Mouse (Mus musculus): ENCODE data around the gene Abhd2.
"Not testable (repeated sequence)": the region's sequence is repeated elsewhere in the genome, so short reads cannot be mapped to it uniquely, and the experiment has no call there.

The Abhd2 gene

GRCm38 (mm10) chr7:79266228-79266627, 6.8 kb upstream of the Abhd2 start:
- no peak for DNase-seq (ENCODE audit: low spot score)

GRCm38 (mm10) chr7:79267690-79268388, 5.2 kb upstream of the Abhd2 start:
- DNase-seq (ENCODE audit: low spot score) = no peak

- no peak for DNase-seq (ENCODE audit: low spot score)
These were observed 4.1 kb upstream of the Abhd2 start for GRCm38 (mm10) chr7:79268897-79269296.

GRCm38 (mm10) chr7:79269411-79269810, 3.6 kb upstream of the Abhd2 start:
- no peak for DNase-seq (ENCODE audit: low spot score)

GRCm38 (mm10) chr7:79269866-79270265, 3.1 kb upstream of the Abhd2 start:
- DNase-seq (ENCODE audit: low spot score) = no peak

GRCm38 (mm10) chr7:79270961-79271387, 2.0 kb upstream of the Abhd2 start:
- no peak for DNase-seq (ENCODE audit: low spot score)

- no peak for DNase-seq (ENCODE audit: low spot score)
These were observed 874 bp upstream of the Abhd2 start for GRCm38 (mm10) chr7:79271861-79272788.

GRCm38 (mm10) chr7:79273738-79274472, 906 bp downstream of the Abhd2 start:
- peak; percentile 58 for DNase-seq (ENCODE audit: low spot score)

- DNase-seq (ENCODE audit: low spot score) = no peak
These were observed 1.5 kb downstream of the Abhd2 start for GRCm38 (mm10) chr7:79274473-79275010.

GRCm38 (mm10) chr7:79275345-79275744, 2.3 kb downstream of the Abhd2 start:
- DNase-seq (ENCODE audit: low spot score) = no peak

GRCm38 (mm10) chr7:79278432-79278831, 5.4 kb downstream of the Abhd2 start:
- peak; percentile 5 for DNase-seq (ENCODE audit: low spot score)

GRCm38 (mm10) chr7:79279376-79280029, 6.5 kb downstream of the Abhd2 start:
- DNase-seq (ENCODE audit: low spot score) = peak; percentile 5

- no peak for DNase-seq (ENCODE audit: low spot score)
These were observed 10.1 kb downstream of the Abhd2 start for GRCm38 (mm10) chr7:79282883-79283670.

GRCm38 (mm10) chr7:79283671-79283941, 10.6 kb downstream of the Abhd2 start:
- not testable (repeated sequence) for DNase-seq (ENCODE audit: low spot score)

GRCm38 (mm10) chr7:79284160-79284888, 11.3 kb downstream of the Abhd2 start:
- no peak for DNase-seq (ENCODE audit: low spot score)

- DNase-seq (ENCODE audit: low spot score) = no peak
These were observed 11.9 kb downstream of the Abhd2 start for GRCm38 (mm10) chr7:79284889-79285280.

GRCm38 (mm10) chr7:79285408-79285807, 12.4 kb downstream of the Abhd2 start:
- DNase-seq (ENCODE audit: low spot score) = no peak

GRCm38 (mm10) chr7:79287226-79287625, 14.2 kb downstream of the Abhd2 start:
- DNase-seq (ENCODE audit: low spot score) = no peak

- no peak for DNase-seq (ENCODE audit: low spot score)
These were observed 14.9 kb downstream of the Abhd2 start for GRCm38 (mm10) chr7:79287928-79288327.

- no peak for DNase-seq (ENCODE audit: low spot score)
These were observed 15.4 kb downstream of the Abhd2 start for GRCm38 (mm10) chr7:79288422-79288821.

Data from ovary, postnatal 36 days (tissue).